8 mouse cellular contexts compared by ENCODE assay signal in the genomic region with DNA sequence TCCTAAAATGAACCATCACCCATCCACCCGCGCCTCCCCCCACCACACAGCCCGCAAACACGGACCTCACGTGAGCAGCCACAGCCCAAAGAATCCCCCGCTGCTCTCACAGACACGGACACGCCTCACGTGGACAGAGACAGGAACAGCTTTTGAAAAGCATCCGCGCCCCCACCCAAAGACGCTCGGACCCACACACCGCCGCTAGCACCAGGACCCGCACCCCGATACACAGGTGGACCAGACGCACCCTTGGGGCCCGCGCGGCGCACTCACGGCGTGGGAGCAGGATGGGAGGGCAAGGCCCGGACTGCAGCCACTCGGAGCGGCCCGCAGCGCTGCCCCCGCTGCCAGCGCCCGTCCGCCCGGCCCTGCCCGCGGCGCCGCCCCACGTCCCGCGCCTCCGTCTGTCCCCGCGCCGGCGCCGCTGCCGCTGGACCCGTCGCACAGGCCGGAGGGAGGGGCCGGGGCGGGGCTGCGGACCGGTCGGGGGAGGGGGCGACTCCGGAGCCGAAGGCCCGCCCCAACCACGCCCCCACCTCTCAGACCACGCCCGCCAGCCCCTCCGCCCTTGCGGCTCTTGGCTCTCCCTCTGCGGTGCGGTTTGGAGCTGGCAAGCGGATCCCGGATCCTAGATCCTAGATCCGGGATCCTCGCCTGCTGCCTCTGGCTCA. TPM values are rescaled to one million over a fixed set of nuclear protein-coding genes. Genes with fewer than 3 reads are reported as not detected.
DNase-seq lines count a peak whose midpoint lies in the region; ATAC-seq and TF ChIP-seq lines count a peak whose summit lies in the region.

A gene (minus strand): TSS at position 445 of the 674 bp plus-strand sequence.

- peaks cover 2% of the 10 kb centered on the region; the same call in 1 of the 2 replicates for H3K79me2 ChIP-seq in MEL (ENCODE audit: control insufficient read depth, insufficient read depth, low read length, poor library complexity)

- H3K4me1 ChIP-seq in MEL (ENCODE audit: control insufficient read depth in 1 of 2, insufficient read depth in 2 of 2, low read length in 2 of 2): peaks cover 3 to 11% of the 10 kb centered on the region in 2 experiments
- H3K4me1 ChIP-seq in cerebellum, adult 2 months (ENCODE audit: control insufficient read depth, insufficient read depth, low read length): peaks cover 20% of the 10 kb centered on the region
- peaks cover 14% of the 10 kb centered on the region for H3K4me1 ChIP-seq in forebrain, postnatal 0 days (ENCODE audit: insufficient read depth)
- H3K4me1 ChIP-seq in lung, adult 2 months (ENCODE audit: control insufficient read depth, insufficient read depth, low read length): peaks cover 16% of the 10 kb centered on the region; the same call in 1 of the 2 replicates

- TF ChIP-seq RAD21 in MEL (IDR thresholded peaks at IDR 0.05; ENCODE audit: low read depth, low read length): no peak

- intact Hi-C loops in heart, postnatal 36 days (cut with DNase I): loop anchor here (5.0 kb wide), 2 partner anchors 151 to 236 kb away; a partner anchor contains a TSS

- H3K36me3 ChIP-seq in MEL (ENCODE audit: control insufficient read depth in 1 of 2, insufficient read depth in 2 of 2, low read length in 2 of 2): peaks cover 0 to 8% of the 10 kb centered on the region in 2 experiments; a peak in 2 of 4 replicates
- H3K36me3 ChIP-seq in forebrain, postnatal 0 days (ENCODE audit: insufficient read depth): peaks cover 22% of the 10 kb centered on the region

- H3K27me3 ChIP-seq in MEL (ENCODE audit: control insufficient read depth in 1 of 2, insufficient read depth in 2 of 2, low read length in 2 of 2): no peaks in the 10 kb centered on the region
- H3K27me3 ChIP-seq in cerebellum, adult 2 months (ENCODE audit: control insufficient read depth, insufficient read depth, low read length): no peaks in the 10 kb centered on the region
- H3K27me3 ChIP-seq in forebrain, postnatal 0 days (ENCODE audit: insufficient read depth, low read length): no peaks in the 10 kb centered on the region

- H3K27ac ChIP-seq in MEL (ENCODE audit: control insufficient read depth, low read depth, low read length): peak within 1 kb of the TSS; percentile 60
- peak within 1 kb of the TSS; percentile 99 for H3K27ac ChIP-seq in cerebellum, adult 2 months (ENCODE audit: insufficient read depth, low read length)
- H3K27ac ChIP-seq in forebrain, postnatal 0 days (ENCODE audit: low read depth, low read length): peak within 1 kb of the TSS; percentile 91
- H3K27ac ChIP-seq in layer of hippocampus, adult 2 months: peak within 1 kb of the TSS; percentile 97

- WGBS in cerebellum, adult 2 months: under 1% methylated on average over 70 of the region's 71 CpGs
- 4% methylated on average over 39 of the region's 71 CpGs for WGBS in forebrain, postnatal 0 days
- 1% methylated on average over 64 of the region's 71 CpGs for WGBS in lung, adult 2 months

- H3K4me3 ChIP-seq in MEL (ENCODE audit: control insufficient read depth in 1 of 2, insufficient read depth in 1 of 2, low read depth in 2 of 2, low read length in 2 of 2): peak within 1 kb of the TSS; percentile 86 to 99
- peak within 1 kb of the TSS; percentile 100 for H3K4me3 ChIP-seq in cerebellum, adult 2 months (replicated peaks; ENCODE audit: insufficient read depth, low read depth, low read length)
- peak within 1 kb of the TSS; percentile 92 for H3K4me3 ChIP-seq in forebrain, postnatal 0 days (ENCODE audit: low read depth, low read length)
- peak within 1 kb of the TSS; percentile 89 for H3K4me3 ChIP-seq in layer of hippocampus, adult 2 months
- H3K4me3 ChIP-seq in lung, adult 2 months (replicated peaks; ENCODE audit: extremely low read depth, low read depth, low read length): peak within 1 kb of the TSS; percentile 80

- peak; percentile 58 to 65; a peak in 3 of 4 replicates for TF ChIP-seq POLR2A in MEL (IDR thresholded peaks at IDR 0.05; ENCODE audit: control insufficient read depth in 1 of 2, insufficient read depth in 1 of 2, low read depth in 1 of 2, low read length in 2 of 2, poor library complexity in 1 of 2)
- peak; percentile 58 for TF ChIP-seq POLR2A in cerebellum, adult 2 months (IDR thresholded peaks at IDR 0.05; ENCODE audit: borderline replicate concordance, insufficient read depth, low read length)
- peak; percentile 32; the same call in 1 of the 2 replicates for TF ChIP-seq POLR2A in lung, adult 2 months (IDR thresholded peaks at IDR 0.05; ENCODE audit: borderline replicate concordance, extremely low read depth, low read depth, low read length)

- no peak for TF ChIP-seq EP300 in MEL (IDR thresholded peaks at IDR 0.05; ENCODE audit: low read depth in 1 of 2, low read length in 2 of 2)

- TF ChIP-seq CTCF in MEL (IDR thresholded peaks at IDR 0.05 in 2 of 3, conservative IDR thresholded peaks at IDR 0.05 in 1 of 3; ENCODE audit: control insufficient read depth in 1 of 3, insufficient read depth in 1 of 3, low read depth in 2 of 3, low read length in 3 of 3, poor library complexity in 1 of 3, severe bottlenecking in 1 of 3): no peak
- no peak for TF ChIP-seq CTCF in cerebellum, adult 2 months (IDR thresholded peaks at IDR 0.05; ENCODE audit: borderline replicate concordance, insufficient read depth, low read depth, low read length)
- TF ChIP-seq CTCF in forebrain, postnatal 0 days (IDR thresholded peaks at IDR 0.05; ENCODE audit: low read depth): peak; percentile 49; the same call in 1 of the 2 replicates
- no peak for TF ChIP-seq CTCF in layer of hippocampus, adult 2 months (conservative IDR thresholded peaks at IDR 0.05)
- TF ChIP-seq CTCF in lung, adult 2 months (IDR thresholded peaks at IDR 0.05; ENCODE audit: insufficient read depth, low read length): no peak

- peak; percentile 88 for ATAC-seq in forebrain, postnatal 0 days
- ATAC-seq in neutrophil, adult 5-6 weeks (ENCODE audit: extremely low read depth, insufficient number of reproducible peaks, low FRiP score, poor library complexity, severe bottlenecking): peak; percentile 69

- H3K9me3 ChIP-seq in MEL (replicated peaks; ENCODE audit: insufficient read depth, low read length): no peaks in the 10 kb centered on the region
- no peaks in the 10 kb centered on the region for H3K9me3 ChIP-seq in forebrain, postnatal 0 days (ENCODE audit: low read length)

- peak within 1 kb of the TSS; percentile 91 for H3K9ac ChIP-seq in MEL (ENCODE audit: control insufficient read depth, low read depth, low read length, poor library complexity, severe bottlenecking)
- peak within 1 kb of the TSS; percentile 94 for H3K9ac ChIP-seq in forebrain, postnatal 0 days

- H3K4me2 ChIP-seq in forebrain, postnatal 0 days (ENCODE audit: low read depth): peak within 1 kb of the TSS; percentile 74

- peak; percentile 89 for DNase-seq in MEL (ENCODE audit: low read depth, low spot score)
- peak; percentile 93 to 95 for DNase-seq in cerebellum, adult 2 months
- DNase-seq in forebrain, postnatal 0 days: peak; percentile 90
- peak; percentile 92 to 93 for DNase-seq in heart, postnatal 36 days
- DNase-seq in layer of hippocampus, adult 2 months (ENCODE audit: low spot score in 2 of 2): peak; percentile 91
- peak; percentile 93 for DNase-seq in lung, adult 2 months
- peak; percentile 88 for DNase-seq in testis, postnatal 14 days (ENCODE audit: low spot score)

TF ChIP-seq in MEL, 35 proteins besides CTCF, POLR2A, EP300 and RAD21:
- 0 out of 2 replicates have a peak, but pooled peaks have one; percentile 21 for TF ChIP-seq MXI1 (IDR thresholded peaks at IDR 0.05; ENCODE audit: low read depth, low read length)
- TF ChIP-seq NELFE (IDR thresholded peaks at IDR 0.05; ENCODE audit: low read depth, low read length): no peak; the same call in 1 of the 2 replicates
- no peak for TF ChIP-seq ZC3H11A (IDR thresholded peaks at IDR 0.05; ENCODE audit: low read depth, low read length)
- no peak for TF ChIP-seq SMC3 (IDR thresholded peaks at IDR 0.05; ENCODE audit: low read depth, low read length)
- TF ChIP-seq MYB (IDR thresholded peaks at IDR 0.05; ENCODE audit: low read depth, low read length): no peak
- no peak for TF ChIP-seq POLR2AphosphoS5 (IDR thresholded peaks at IDR 0.05; ENCODE audit: borderline replicate concordance, low read depth, low read length)
- peak; percentile 86 for TF ChIP-seq BHLHE40 (IDR thresholded peaks at IDR 0.05; ENCODE audit: borderline replicate concordance, low read depth, low read length)
- TF ChIP-seq TCF12 (IDR thresholded peaks at IDR 0.05; ENCODE audit: low read depth, low read length): 0 out of 2 replicates have a peak, but pooled peaks have one; percentile 6
- 0 out of 2 replicates have a peak, but pooled peaks have one; percentile 16 for TF ChIP-seq ETS1 (IDR thresholded peaks at IDR 0.05; ENCODE audit: low read depth, low read length)
- no peak for TF ChIP-seq RCOR1 (IDR thresholded peaks at IDR 0.05; ENCODE audit: low read depth, low read length)
- TF ChIP-seq USF2 (IDR thresholded peaks at IDR 0.05; ENCODE audit: borderline replicate concordance in 1 of 2, insufficient read depth in 1 of 2, low read depth in 1 of 2, low read length in 2 of 2): no peak
- TF ChIP-seq USF1 (IDR thresholded peaks at IDR 0.05; ENCODE audit: low read depth, low read length): peak; percentile 51
- TF ChIP-seq POLR2AphosphoS2 (IDR thresholded peaks at IDR 0.05; ENCODE audit: low read length): no peak
- TF ChIP-seq NRF1 (IDR thresholded peaks at IDR 0.05; ENCODE audit: insufficient read depth, low read depth, low read length, poor library complexity, severe bottlenecking): peak; percentile 41; the same call in 1 of the 2 replicates
- no peak for TF ChIP-seq SIN3A (IDR thresholded peaks at IDR 0.05; ENCODE audit: low read length)
- TF ChIP-seq ZMIZ1 (IDR thresholded peaks at IDR 0.05; ENCODE audit: low read depth, low read length): peak; percentile 28; the same call in 1 of the 2 replicates
- no peak for TF ChIP-seq GATA1 (IDR thresholded peaks at IDR 0.05; ENCODE audit: low read depth, low read length)
TF ChIP-seq in MEL: peak in this region for 7.

RNA-seq across cellular contexts. Expression of the gene that starts here (rescaled TPM):
- 7.0 and 7.5 TPM in 2 replicates for total RNA-seq in MEL (2012; rRNA removed)
- polyA plus RNA-seq in MEL (2012; ENCODE audit: insufficient read depth in 1 of 2, insufficient read length in 2 of 2, low read depth in 1 of 2, low replicate concordance in 2 of 2, missing spikeins in 1 of 2): 10 to 100 TPM in 1 of 2 experiments, not detected in 1; 15.4 TPM
- 332 and 385 TPM in 2 replicates for polyA plus RNA-seq in cerebellum, adult 2 months (2012; rRNA removed)
- total RNA-seq in forebrain, postnatal 0 days (2014; rRNA removed): 142 and 160 TPM in 2 replicates
- polyA plus RNA-seq in forebrain, postnatal 0 days (2015; fragmentation: Nextera tagmentation; extraction: Ambion mirVana): 70.5 and 93.0 TPM in 2 replicates
- 10 to 100 TPM; 22.9 to 23.0 TPM for total RNA-seq in heart, postnatal 36 days (2021)
- total RNA-seq in layer of hippocampus, adult 2 months (2021): 100 to 1,000 TPM; 140 to 142 TPM
- polyA plus RNA-seq in lung, adult 2 months (2012; rRNA removed): 163 TPM in 2 replicates
- 23.3 and 23.5 TPM in 2 replicates for total RNA-seq in neutrophil, adult 5-6 weeks (2017)

Comparison
In these comparisons a context has a peak if more than half of its experiments do, and no peak if none do; other contexts are left out.
1. Peak in every context shown above with its lines: DNase-seq, ATAC-seq, H3K4me3 ChIP-seq and H3K27ac ChIP-seq.